Mouse (Mus musculus): Measurements from ENCODE around the gene Ctdspl. TPM values are rescaled to one million over a fixed set of nuclear protein-coding genes. Genes with fewer than 3 reads are reported as not detected.

Gene Ctdspl
- total RNA-seq, 2 experiments from 2014 or later, result 0.38 to 4.2 TPM

DNA sequence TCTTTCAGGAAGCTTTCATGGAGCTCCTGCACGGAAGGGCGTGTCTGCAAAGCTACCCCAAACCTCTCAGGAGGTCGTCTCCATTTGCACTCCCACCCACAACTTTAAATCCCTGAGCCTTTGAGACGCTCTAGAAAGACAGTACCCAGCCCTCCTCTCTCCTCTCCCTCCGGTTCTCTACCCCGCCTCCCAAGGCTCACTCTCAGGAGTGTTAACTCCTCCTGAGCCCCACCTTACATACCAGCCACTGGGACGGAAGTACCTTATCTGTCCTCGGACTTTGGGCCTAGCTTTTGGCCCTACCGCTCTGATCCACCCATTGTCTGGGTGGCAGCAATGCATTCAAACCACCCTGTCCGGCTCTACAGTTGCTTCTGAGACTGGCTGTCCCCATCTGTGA lies 157.7 kb downstream of the Ctdspl start:
- no peak for ATAC-seq (replicated peaks; ENCODE audit: low FRiP score, poor library complexity, severe bottlenecking)

- ATAC-seq (replicated peaks; ENCODE audit: low FRiP score, poor library complexity, severe bottlenecking), result no peak
Measured at GRCm38 (mm10) chr9:119086451-119086850, 160.2 kb downstream of the Ctdspl start.

GRCm38 (mm10) chr9:119087309-119087708 lies 161.1 kb downstream of the Ctdspl start:
- no peak for ATAC-seq (replicated peaks; ENCODE audit: low FRiP score, poor library complexity, severe bottlenecking)

DNA sequence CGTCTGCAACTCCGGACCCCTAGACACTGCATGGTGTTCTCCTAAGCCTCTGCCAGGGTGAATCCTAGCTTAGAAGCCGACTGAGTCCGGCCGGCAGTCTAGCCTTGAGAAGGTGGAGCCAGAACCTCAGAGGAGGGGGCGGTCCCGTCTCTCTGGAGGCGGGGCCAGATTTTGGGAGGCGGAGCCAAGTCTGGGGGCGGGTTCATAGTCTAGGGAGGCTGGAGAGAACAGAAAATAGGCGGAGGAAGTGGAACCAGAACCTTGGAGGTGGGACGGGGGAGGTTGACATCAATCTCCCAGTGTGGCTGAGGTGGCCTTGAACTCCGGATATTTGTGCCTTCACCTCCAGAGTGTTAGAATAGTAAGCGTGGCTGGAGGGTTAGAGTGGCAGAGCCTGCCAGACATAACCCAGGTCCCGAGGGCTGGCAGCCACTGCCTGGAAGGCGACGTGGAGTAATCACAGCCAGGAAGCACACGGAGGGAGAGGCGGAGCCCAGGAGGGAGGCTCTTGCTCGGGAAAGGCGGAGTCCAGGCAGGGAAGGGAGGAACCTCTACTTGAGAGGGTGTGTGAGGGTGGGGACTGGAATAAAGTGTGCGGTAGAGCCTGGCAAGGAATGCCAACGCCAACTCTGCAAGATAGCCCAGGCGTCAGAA lies 162.0 kb downstream of the Ctdspl start:
- no peak for ATAC-seq (replicated peaks; ENCODE audit: low FRiP score, poor library complexity, severe bottlenecking)

- ATAC-seq (replicated peaks; ENCODE audit: low FRiP score, poor library complexity, severe bottlenecking), result no peak
Measured at GRCm38 (mm10) chr9:119089437-119089836, 163.2 kb downstream of the Ctdspl start.

GRCm38 (mm10) chr9:119090462-119090861 lies 164.2 kb downstream of the Ctdspl start:
- ATAC-seq (replicated peaks; ENCODE audit: low FRiP score, poor library complexity, severe bottlenecking), result no peak

DNA sequence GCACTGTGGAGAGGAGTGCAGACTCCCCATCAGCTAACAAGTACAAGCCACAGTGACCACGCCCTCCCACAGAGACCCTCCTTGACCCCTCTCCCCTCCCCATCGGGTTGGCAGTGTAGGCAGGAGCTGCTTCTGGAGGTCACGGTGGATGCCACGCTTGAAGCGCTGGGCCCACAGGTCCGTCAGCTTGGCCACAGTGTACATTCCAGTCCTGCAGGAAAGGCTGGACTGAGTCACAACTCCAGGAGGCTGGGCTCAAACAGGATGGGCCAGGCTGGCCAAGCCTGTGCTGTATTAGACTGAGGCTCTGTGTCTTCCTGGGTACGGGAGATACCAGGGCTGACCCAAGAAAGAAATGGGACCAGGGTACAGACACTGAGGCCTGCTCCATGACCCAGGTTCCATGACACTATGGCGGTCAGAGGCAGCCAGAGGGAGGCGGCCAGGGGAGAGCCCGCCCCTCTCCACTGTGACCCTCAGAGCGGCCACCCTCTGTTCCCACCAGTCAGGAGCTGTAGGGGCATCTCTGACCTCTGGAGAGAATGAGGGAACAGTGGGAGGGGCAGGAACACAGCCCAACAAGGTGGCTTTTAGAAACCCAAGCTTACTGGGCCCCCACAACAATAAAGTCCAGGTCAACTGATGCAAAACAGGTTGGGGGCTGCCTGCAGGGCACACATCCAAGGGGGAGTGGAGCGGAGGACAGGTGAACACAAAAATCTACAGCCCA lies 165.5 kb downstream of the Ctdspl start:
- no peak for ATAC-seq (replicated peaks; ENCODE audit: low FRiP score, poor library complexity, severe bottlenecking)

- ATAC-seq (replicated peaks; ENCODE audit: low FRiP score, poor library complexity, severe bottlenecking), result no peak
Measured at GRCm38 (mm10) chr9:119092473-119093418, 166.5 kb downstream of the Ctdspl start.

Other genes starting within 250 kb of the Ctdspl start
- gene Vill, start 126.3 kb downstream of the Ctdspl start, total RNA-seq (2015; ENCODE audit: low replicate concordance), result 1.8 TPM in 1 of 2 replicates, not detected in the other
- gene Vill, start 126.3 kb downstream of the Ctdspl start, total RNA-seq (2017; ENCODE audit: low replicate concordance), result 1.9 TPM in 1 of 2 replicates, not detected in the other
- not detected in 2 replicates for gene Plcd1, start 167.0 kb downstream of the Ctdspl start, total RNA-seq (2015; ENCODE audit: low replicate concordance)
- gene Plcd1, start 167.0 kb downstream of the Ctdspl start, total RNA-seq (2017; ENCODE audit: low replicate concordance), result not detected in 2 replicates
- 0.36 TPM in 1 of 2 replicates, not detected in the other for gene Dlec1, start 176.0 kb downstream of the Ctdspl start, total RNA-seq (2015; ENCODE audit: low replicate concordance)
- gene Dlec1, start 176.0 kb downstream of the Ctdspl start, total RNA-seq (2017; ENCODE audit: low replicate concordance), result not detected in 2 replicates
- gene Acaa1b, start 230.6 kb downstream of the Ctdspl start, total RNA-seq (2015; ENCODE audit: low replicate concordance), result not detected in 2 replicates
- gene Acaa1b, start 230.6 kb downstream of the Ctdspl start, total RNA-seq (2017; ENCODE audit: low replicate concordance), result not detected in 2 replicates
- gene Gm47289, start 232.7 kb downstream of the Ctdspl start, total RNA-seq (2015; ENCODE audit: low replicate concordance), result not detected in 2 replicates
- not detected in 2 replicates for gene Gm47289, start 232.7 kb downstream of the Ctdspl start, total RNA-seq (2017; ENCODE audit: low replicate concordance)

Data from erythroid progenitor cell, adult 5-6 weeks (primary cell).